Mouse (Mus musculus) intestine, postnatal 0 days (tissue): Measurements from ENCODE around the gene Dok3. TPM values are rescaled to one million over a fixed set of nuclear protein-coding genes. Genes with fewer than 3 reads are reported as not detected.
A peak's percentile ranks its signal among the peaks of the same experiment; 100 is the strongest.

ENCODE experiments used
- ATAC-seq: fragments of 200-750 bp; cut with Nextera tagmentation; 2 replicates; pipeline ENCODE4 v1.8.0; 2017; ENCODE audit warnings: mild to moderate bottlenecking, moderate TSS enrichment, moderate library complexity
- H3K27ac ChIP-seq: fragments of 300-500 bp; sonication (generic); 2 replicates; pipeline ENCODE4 v1.5.1; 2014; ENCODE audit warnings: mild to moderate bottlenecking, low read depth, low read length, moderate library complexity
- H3K27me3 ChIP-seq: fragments of 300-500 bp; sonication (generic); replicated peaks from 2 replicates; pipeline ENCODE4 v1.6.1; 2014; ENCODE audit warnings: low read length, mixed read lengths; ENCODE audit not compliant: control insufficient read depth, insufficient read depth
- H3K36me3 ChIP-seq: fragments of 300-500 bp; sonication (generic); 2 replicates; pipeline ENCODE4 v1.6.1; 2014; ENCODE audit warnings: mild to moderate bottlenecking, moderate library complexity; ENCODE audit not compliant: control insufficient read depth, insufficient read depth
- H3K4me1 ChIP-seq: fragments of 300-500 bp; sonication (generic); replicated peaks from 2 replicates; pipeline ENCODE4 v1.6.1; 2014; ENCODE audit warnings: antibody characterized with exemption, low read length, mixed read lengths; ENCODE audit not compliant: control insufficient read depth, insufficient read depth
- H3K4me2 ChIP-seq: fragments of 300-500 bp; sonication (generic); replicated peaks from 2 replicates; pipeline ENCODE4 v1.6.1; 2014; ENCODE audit warnings: low read depth, mild to moderate bottlenecking, moderate library complexity
- H3K4me3 ChIP-seq: fragments of 300-500 bp; sonication (generic); 2 replicates; pipeline ENCODE4 v1.5.1; 2014; ENCODE audit warnings: low read depth, low read length
- H3K9ac ChIP-seq: fragments of 300-500 bp; sonication (generic); 2 replicates; pipeline ENCODE4 v1.6.1; 2014; ENCODE audit warnings: mild to moderate bottlenecking, low read depth, low read length
- H3K9me3 ChIP-seq: fragments of 300-500 bp; sonication (generic); 2 replicates; pipeline ENCODE4 v1.6.1; 2016; ENCODE audit warnings: mixed run types; ENCODE audit not compliant: control insufficient read depth
- CTCF ChIP-seq: sonication (generic); IDR thresholded peaks from 2 replicates; pipeline ENCODE4 v1.5.1; 2016; ENCODE audit warnings: low read depth, mild to moderate bottlenecking, control low read depth, antibody characterized with exemption, moderate library complexity
- WGBS: fragments of 180-500 bp; shearing (Covaris S2); extraction: QIAGEN DNeasy Blood & Tissue Kit; methylation state at CpG from one replicate; pipeline ENCODE4 v1.1.7; 2014; 5-methylcytosine and 5-hydroxymethylcytosine counted together
- polyA plus RNA-seq: library from polyadenylated mRNA; unstranded; fragments of >200 nt; fragmentation: Nextera tagmentation; extraction: Ambion mirVana; gene quantifications from 2 replicates; pipeline ENCODE4 v1.2.1, GENCODE M21; 2015

Gene Dok3
- polyA plus RNA-seq, 1 experiment from 2014 or later: 1.6 TPM

- TF ChIP-seq CTCF: no peak
- Histone ChIP-seq H3K9me3 (no peaks in the 10 kb centered on the region), H3K4me3 (no peak overlapping the region), H3K4me2 (no peak overlapping the region), H3K27ac (no peak overlapping the region), H3K9ac (no peak overlapping the region), H3K36me3 (peaks cover 6% of the 10 kb centered on the region; the same call in 1 of the 2 replicates), H3K4me1 (no peaks in the 10 kb centered on the region), H3K27me3 (no peaks in the 10 kb centered on the region)
- 83% methylated on average over 6 of the region's 6 CpGs for WGBS
- no peak for ATAC-seq
These were observed 37.9 kb upstream of the Dok3 start for GRCm38 (mm10) chr13:55567001-55567400.

GRCm38 (mm10) chr13:55563266-55563879 is 34.3 kb upstream of the Dok3 start:
- 0 out of 2 replicates have a peak overlapping the region, but pooled peaks have one; percentile 7 for H3K9ac ChIP-seq
- no peak for ATAC-seq
- TF ChIP-seq CTCF: no peak
- H3K4me1 ChIP-seq: no peaks in the 10 kb centered on the region
- no peak overlapping the region for H3K4me3 ChIP-seq
- H3K27me3 ChIP-seq: no peaks in the 10 kb centered on the region
- WGBS: 65% methylated on average over 7 of the region's 7 CpGs
- peak overlapping the region; percentile 28; the same call in 1 of the 2 replicates for H3K27ac ChIP-seq
- H3K9me3 ChIP-seq: no peaks in the 10 kb centered on the region
- H3K4me2 ChIP-seq: no peak overlapping the region
- peaks cover 6% of the 10 kb centered on the region; the same call in 1 of the 2 replicates for H3K36me3 ChIP-seq

- no peak for TF ChIP-seq CTCF
- Histone ChIP-seq H3K4me2 (no peak overlapping the region), H3K36me3 (peaks cover 27% of the 10 kb centered on the region), H3K9ac (no peak overlapping the region), H3K9me3 (no peaks in the 10 kb centered on the region), H3K27ac (no peak overlapping the region), H3K4me1 (no peaks in the 10 kb centered on the region), H3K4me3 (no peak overlapping the region), H3K27me3 (no peaks in the 10 kb centered on the region)
- 57% methylated on average over 6 of the region's 6 CpGs for WGBS
- no peak for ATAC-seq
These were observed 28.4 kb upstream of the Dok3 start for GRCm38 (mm10) chr13:55557499-55557898.

- 90% methylated on average over 9 of the region's 9 CpGs for WGBS
- Histone ChIP-seq H3K9ac (no peak overlapping the region), H3K4me2 (no peak overlapping the region), H3K36me3 (peaks cover 27% of the 10 kb centered on the region), H3K27ac (no peak overlapping the region), H3K9me3 (no peaks in the 10 kb centered on the region), H3K27me3 (no peaks in the 10 kb centered on the region), H3K4me3 (no peak overlapping the region), H3K4me1 (no peaks in the 10 kb centered on the region)
- no peak for TF ChIP-seq CTCF
- no peak for ATAC-seq
These were observed 26.8 kb upstream of the Dok3 start for GRCm38 (mm10) chr13:55555921-55556320.

- H3K36me3 ChIP-seq: peaks cover 63% of the 10 kb centered on the region
- no peak for ATAC-seq
These were observed 20.0 kb upstream of the Dok3 start for GRCm38 (mm10) chr13:55549061-55549460.

GRCm38 (mm10) chr13:55548426-55548825 is 19.3 kb upstream of the Dok3 start:
- no peak overlapping the region for H3K4me3 ChIP-seq
- TF ChIP-seq CTCF: no peak
- H3K9me3 ChIP-seq: no peaks in the 10 kb centered on the region
- no peaks in the 10 kb centered on the region for H3K4me1 ChIP-seq
- H3K9ac ChIP-seq: no peak overlapping the region
- 85% methylated on average over 5 of the region's 5 CpGs for WGBS
- no peak for ATAC-seq
- H3K27ac ChIP-seq: no peak overlapping the region
- H3K4me2 ChIP-seq: no peak overlapping the region
- peaks cover 64% of the 10 kb centered on the region for H3K36me3 ChIP-seq
- no peaks in the 10 kb centered on the region for H3K27me3 ChIP-seq

More at GRCm38 (mm10) chr13:55549061-55549460, 20.0 kb upstream of the Dok3 start:
- no peaks in the 10 kb centered on the region for H3K9me3 ChIP-seq
- H3K9ac ChIP-seq: no peak overlapping the region
- no peaks in the 10 kb centered on the region for H3K4me1 ChIP-seq
- TF ChIP-seq CTCF: no peak
- WGBS: 91% methylated on average over 15 of the region's 15 CpGs
- H3K27me3 ChIP-seq: no peaks in the 10 kb centered on the region
- no peak overlapping the region for H3K4me2 ChIP-seq
- H3K4me3 ChIP-seq: no peak overlapping the region
- H3K27ac ChIP-seq: no peak overlapping the region
